Mouse (Mus musculus): ENCODE results near the gene Spon2.

Gene Spon2

DNA sequence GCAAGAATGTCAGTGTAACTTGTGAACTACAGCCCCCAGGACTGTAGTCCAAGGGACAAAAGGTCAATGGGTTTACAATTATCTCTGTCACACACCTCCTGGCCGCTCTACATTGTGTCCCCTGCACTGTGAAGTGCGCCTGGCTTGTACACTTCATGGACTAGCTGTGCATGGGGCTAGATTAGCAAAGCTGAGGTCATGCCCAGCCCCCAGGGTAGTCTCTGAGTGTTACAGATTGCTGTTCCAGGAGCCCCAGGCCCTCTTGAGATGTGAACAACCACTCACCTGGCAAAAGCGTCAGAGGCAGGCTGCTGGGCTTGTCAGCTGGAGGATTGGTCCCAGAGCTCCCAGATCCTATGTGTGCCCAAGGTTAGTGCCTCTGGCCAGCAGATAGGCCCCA is 592 bp downstream of the Spon2 start:
- no peak for DNase-seq (ENCODE audit: low spot score)

DNA sequence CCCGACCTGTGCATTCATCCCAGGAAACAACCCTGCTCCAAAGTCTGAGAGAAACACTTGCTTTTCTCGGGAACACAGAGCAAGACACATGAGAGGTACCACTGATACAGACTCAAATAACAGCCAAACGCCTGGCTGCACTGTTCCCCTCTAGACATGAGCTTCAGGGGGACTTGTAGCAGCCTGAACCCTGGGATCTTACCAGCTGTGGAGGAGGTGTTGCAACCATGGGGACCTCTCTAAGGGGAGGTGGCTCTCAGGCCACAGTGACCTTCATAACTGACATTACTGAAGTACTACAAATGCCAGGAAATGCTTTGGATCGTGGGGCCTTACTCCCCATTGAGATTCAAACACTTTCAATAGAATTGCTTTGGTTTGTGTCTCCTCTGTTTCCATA is 3.5 kb downstream of the Spon2 start:
- DNase-seq (ENCODE audit: low spot score), result no peak

DNA sequence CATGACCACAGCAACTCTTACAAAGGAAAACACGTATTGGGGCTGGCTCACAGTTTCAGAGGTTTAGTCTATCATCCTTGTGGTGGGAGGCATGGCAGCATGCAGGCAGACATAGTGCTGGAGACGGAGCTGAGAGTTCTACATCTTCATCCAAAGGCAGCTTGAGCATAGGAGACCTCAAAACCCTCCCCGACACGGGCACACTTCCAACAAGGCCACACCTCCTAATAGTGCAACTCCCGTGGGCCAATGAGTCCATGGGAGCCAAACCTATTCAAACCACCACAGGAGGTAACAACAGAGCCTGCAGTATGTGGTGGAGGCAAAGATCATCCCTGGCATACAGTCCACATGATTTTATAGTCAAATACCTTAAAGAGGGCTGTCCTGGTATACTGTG is 7.0 kb downstream of the Spon2 start:
- no peak for DNase-seq (ENCODE audit: low spot score)

DNA sequence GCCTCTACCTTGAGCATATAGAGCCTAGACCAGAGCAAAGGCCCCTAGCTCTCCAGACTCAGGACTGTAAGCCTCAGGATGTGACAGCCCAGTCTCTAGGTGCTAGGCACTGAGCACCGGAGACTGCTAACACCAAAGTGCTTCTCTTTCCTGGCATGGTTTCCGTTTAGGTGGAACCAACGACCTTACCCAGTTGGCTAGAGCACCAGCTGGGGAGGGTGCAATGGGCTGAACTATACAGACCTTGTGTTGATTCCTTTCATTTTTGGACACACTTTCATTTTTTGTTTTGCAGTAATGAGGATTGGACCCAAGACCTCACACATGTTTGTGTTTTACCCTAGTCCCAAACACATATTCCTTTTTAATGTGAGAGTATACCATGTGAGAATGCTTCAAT is 7.7 kb downstream of the Spon2 start:
- DNase-seq (ENCODE audit: low spot score), result no peak

DNA sequence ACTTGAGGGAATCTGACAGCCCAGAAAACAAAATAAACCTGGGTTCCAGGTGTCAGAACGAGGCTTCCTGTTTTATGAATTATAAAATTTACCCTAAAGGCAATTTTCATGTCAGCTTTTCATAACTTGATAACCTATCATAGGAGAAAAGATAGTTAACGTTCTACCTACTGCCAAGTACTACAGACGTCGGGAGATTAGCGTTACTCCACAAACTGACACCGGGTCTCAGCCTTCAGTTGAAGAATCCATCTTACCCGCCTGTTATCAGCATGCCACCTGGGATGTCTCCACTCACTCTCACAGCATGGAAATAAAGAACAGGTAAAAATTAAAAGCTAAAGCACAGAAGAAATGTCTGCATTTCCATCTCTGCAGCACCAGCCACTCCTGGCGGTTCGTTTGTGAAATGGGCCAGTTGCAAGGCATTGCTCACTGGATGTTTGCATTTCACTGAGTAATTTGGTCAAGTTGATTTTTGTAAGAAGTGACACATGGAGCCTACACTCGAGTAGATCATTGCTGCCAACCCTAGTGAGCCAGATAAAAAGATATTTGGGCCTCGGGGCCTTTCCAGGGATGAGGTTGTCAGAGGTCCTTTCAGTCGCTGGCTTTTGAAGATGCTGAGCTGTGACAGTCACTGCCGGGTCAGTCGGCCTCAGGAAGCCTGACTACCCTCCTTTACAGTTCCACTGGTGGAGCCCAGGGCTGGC is 9.6 kb downstream of the Spon2 start:
- no peak for DNase-seq (ENCODE audit: low spot score)

DNA sequence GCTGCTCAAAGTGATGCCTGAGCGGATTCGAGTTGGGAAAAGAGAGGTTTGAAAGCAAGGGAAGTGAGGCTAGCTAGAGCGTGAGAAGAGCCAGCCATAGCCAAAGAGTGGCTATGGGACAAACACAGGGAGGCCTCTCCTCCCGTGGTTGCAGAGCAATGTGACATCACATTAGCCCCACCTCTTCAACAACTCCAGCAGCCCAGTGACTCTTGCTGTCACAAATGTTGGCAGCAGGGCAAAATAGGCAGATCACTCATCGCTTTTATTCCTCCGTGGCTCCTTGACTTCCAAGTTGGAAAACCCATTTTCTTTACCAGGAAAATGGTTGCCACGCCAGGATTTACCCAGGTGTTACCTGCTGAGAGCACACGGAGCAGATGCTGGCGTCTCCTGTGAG is 11.1 kb downstream of the Spon2 start:
- no peak for DNase-seq (ENCODE audit: low spot score)

DNA sequence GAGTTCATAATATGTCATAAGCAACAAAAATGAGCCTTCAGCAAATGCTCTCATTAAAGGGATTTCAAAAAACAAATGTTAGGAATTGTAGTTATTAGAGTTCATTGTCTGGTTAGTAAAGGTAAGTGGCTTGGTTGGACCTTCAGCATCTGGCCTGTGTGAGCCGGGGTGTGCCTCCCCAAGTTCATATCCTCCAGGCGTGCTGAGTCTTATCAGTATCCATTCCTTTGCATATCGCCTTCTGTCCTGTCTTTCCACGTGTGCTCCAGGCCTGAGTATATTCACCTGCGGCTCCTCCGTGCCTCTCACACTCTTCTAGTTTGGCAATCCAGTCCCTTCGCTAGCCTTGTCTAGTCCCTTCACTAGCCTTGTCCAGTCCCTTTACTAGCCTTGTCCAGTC is 11.9 kb downstream of the Spon2 start:
- DNase-seq (ENCODE audit: low spot score), result no peak

DNA sequence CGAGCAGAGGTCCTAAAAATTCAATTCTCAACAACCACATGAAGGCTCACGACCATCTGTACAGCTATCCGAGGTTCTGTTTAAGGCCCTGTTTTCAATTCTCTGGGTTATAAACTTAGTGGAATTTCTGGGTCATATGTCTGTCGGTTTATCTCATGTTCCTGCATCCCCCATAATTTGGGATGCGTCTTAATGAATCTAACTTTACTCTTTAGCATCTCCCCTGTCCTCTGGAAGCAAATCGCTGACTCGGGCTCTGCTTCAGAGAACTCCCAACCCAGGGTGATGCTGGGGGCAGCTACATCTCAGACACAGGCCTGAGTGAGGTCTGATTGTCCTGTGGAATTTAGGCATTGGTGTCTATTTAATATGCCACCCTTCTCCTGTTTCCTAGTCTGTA is 14.0 kb downstream of the Spon2 start:
- no peak for DNase-seq (ENCODE audit: low spot score)

DNA sequence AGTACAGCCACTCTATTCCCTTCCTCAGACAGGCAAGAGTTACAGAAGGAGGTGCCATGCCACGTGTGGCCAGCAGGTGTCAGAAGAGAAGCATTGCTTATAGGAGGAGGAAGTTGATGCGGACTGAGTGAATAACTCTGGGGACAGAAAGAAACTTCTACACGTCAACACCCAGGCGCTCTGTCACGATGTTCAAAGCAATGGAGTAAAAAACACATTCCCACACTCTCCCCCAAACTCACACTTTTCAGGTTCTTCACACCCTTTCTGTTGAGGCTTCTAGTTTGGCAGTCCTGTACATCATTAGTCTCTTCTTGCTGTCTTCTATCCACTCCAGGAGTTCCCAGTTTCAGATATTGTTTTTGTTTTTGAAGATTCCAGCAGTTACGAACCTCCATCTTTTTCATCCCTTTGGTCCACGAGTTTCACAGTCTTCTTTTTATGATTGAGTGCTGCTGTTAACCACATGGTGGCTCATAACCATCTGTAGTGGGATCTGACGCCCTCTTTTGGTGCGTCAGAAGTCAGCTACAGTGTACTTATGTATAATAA is 14.5 kb downstream of the Spon2 start:
- DNase-seq (ENCODE audit: low spot score), result peak; percentile 84

DNA sequence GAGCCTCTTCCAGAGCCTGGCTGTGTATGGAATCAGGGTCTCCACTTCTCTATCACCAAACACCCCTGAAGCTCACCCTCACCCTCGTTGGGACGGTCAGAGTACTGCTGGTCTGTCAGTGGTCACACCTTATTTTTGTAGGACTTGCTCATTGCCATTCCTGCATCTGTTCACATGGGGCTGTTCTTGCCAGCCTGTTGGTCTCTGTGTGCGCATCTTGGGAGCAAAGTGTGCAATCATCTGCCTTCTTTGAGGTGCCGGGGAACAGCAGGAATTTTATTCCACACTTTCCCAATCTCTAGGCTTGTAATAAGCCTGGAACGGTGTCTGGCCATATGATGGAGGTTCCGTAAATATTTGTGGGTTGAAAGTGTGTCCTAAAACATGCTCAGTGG is 15.1 kb downstream of the Spon2 start:
- no peak for DNase-seq (ENCODE audit: low spot score)

DNA sequence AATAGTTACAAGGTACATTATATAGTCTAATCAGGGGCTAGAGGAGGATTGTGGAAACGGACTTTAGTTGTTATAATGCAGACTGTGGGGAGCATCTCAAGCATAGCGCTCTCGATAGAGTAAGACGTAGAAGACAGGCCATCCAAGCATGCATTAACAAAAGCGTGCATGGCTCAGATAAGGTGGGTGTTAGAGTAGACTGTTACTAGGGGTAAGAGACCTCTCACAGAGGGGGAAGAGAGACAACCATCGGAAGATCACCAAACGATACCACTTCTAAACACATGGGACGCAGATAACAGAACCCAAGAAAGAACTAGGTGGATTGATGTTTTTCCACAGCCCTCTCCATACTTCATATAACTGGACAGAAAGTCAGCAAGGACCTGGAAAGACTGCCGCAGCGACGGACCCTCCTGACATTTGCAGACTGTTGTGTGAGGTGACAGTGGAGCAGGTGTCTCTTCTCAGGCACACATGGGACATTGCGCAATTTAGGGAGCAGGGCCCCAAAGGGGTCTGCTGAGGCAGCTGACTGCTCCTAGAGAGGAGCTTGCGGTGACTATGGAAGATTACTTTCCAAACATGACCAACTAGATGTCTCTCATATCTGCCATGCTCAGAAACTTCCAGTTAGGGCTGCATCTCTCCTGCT is 15.6 kb downstream of the Spon2 start:
- no peak for DNase-seq (ENCODE audit: low spot score)

DNA sequence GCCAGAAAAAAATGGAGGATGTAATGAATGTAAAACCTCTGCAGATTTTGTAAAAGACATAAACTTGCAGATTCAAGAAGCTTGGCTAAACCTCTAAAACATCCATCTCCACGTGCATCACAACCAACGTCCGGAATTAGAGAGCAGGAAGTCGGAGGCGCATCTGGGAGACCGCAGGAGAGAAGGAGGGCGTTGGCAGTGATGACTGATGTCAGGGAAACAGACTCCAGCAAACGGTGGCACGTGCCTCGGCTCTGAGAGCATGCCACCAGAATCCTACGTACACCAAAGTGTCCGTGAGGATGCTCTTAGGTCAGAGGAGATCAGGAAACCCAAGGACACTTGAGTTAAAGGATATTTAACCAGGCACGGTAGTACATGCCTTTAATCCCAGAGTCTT is 16.6 kb downstream of the Spon2 start:
- no peak for DNase-seq (ENCODE audit: low spot score)

DNA sequence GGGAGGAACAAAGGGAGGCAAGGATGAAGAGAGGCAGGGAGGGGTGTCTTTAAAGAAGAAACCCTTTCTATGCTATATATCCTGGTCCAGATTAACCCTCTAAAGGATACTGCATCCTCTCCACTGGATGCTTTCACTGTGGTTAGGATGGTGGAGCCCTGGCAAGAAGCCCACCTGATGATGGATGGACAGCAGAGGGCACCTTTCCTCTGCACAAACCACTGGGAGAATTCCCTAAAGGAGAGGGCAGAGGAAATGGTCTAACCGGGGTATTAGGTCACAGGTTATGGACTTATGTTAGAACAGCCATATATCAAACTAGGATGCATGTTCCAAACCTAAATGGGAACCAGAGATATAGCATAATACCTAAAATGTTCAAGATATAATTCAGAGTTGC is 18.2 kb downstream of the Spon2 start:
- DNase-seq (ENCODE audit: low spot score), result no peak

DNA sequence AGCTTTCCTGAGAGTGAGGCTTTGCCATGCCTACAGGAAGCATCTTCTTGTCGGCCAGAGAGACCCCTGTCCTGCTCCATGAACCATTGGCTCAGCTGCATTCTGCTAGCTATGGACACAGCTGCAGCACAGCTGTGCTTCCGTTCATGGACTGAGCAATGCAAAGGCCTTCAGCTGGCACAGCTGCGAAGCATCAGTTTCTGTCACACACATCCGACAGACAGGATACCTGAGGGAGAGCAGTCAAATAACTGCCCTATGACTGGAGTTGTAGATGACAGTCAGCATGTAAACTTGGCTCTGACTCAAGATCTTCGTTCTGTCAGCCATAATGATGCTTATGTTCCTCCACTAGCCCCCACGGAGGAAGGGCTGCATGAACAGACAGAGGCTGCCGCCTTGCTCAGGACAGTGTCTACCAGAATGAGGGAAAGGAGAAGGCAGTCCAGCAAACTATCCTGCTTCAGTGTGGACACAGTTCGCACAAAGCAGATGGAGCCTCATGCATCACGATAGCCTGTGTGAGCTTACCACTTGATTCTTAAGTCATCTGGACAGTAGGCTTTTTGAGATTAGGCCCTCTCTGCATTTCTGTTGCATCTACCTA is 22.9 kb downstream of the Spon2 start:
- DNase-seq (ENCODE audit: low spot score), result no peak

DNA sequence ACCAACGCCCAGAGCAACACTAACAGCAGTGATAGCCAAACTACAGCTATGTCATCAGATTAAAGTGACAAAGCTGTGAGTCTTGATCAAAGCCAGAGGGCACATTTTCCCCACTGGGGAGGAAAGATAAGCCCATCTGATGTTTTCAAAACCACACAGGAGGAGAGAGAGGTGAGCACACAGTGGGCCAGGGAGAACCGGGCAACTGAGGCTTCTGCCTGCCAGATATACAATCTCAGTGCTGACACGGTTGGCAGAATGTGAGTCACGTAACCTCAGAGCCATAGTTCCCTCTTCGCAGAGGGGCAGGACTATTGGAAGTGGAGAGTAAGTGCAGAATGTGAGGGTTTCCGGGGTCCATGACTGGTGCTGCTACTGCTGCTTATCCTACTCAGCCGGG is 24.7 kb downstream of the Spon2 start:
- no peak for DNase-seq (ENCODE audit: low spot score)

Data from layer of hippocampus, adult 11-12 months (tissue).